Mouse (Mus musculus): ENCODE measurements at regions not wholly inside any gene's neighbourhood (a gene's known extent, or its start where the extent isn't known, plus 50 kb on each side); places are given as distances from the start of the nearest gene placed in this dataset.
"Not testable (repeated sequence)": the region's sequence is repeated elsewhere in the genome, so short reads cannot be mapped to it uniquely, and the experiment has no call there.

DNA sequence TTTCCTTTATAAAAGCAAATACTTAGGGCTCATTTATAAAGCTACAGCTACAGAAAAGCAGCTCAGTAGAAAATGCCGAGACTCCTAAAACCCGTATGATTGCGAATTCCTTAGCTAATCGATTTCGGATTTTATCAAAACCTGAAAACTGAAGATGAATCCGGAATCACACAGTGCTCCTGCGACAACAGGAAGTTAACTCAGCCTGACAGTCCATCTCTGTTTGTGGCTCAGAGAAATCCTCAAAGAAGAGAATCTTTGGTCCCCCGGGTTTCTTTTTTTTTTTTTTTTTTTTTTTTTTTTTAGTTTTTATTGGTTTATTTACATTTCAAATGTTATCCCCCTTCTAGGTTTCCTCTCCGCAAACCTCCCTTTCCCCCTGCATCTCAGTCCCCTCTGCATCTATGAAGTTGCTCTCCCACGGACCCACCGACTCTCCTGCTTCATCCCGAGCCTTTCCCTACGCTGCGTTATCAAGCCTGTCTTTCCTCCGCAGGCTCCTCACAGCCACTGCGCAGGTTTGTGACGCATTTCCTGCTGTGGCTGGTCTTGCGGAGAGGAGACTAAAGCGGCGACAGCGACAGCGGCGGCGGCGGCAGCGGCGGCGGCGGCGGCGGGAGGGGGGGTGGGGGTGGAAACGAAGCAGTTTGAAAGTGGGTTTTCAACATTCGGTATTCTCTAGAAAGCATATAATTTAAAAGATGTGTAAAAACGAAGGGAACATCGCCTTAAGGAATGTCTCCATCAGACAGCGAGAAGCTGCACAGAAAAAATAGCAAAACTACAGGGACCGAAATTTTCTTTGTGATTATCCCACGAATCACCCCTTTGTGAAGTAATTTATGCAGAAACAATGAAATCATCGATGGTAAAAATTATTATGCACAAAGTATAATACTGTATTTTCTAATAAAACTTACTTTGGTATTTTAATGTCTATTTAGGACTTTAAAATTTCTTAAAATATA lies 352.3 kb upstream of the Snrpn start:
- peak; percentile 32 for DNase-seq

DNA sequence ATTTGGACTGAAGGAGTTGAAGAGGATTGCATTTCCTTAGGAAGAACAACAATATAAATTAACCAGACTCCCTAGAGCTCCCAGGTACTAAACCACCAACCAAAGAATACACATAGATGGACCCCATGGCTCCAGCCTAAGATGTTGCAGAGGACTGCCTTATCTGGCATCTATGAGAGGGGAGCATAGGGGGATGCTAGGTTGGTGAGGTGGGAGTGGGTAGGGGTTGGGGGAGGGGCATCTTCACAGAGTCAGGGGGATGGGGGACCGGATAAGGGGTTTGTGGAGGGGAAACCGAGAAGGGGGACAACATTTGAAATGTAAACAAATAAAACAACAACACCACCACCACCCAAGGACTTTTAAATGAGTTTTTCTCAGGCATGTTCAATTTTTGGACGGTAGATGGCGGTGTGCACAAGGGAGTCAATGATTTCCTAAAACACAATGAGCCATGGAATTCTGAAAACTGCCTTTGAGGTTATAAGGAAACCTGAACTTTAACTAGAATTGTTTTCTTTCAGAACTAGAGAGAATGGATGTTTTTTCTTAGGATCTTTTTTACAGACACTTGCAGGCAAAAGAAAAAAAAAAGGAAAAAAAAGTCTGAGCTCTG lies 347.9 kb upstream of the Snrpn start:
- not testable (repeated sequence) for DNase-seq

DNA sequence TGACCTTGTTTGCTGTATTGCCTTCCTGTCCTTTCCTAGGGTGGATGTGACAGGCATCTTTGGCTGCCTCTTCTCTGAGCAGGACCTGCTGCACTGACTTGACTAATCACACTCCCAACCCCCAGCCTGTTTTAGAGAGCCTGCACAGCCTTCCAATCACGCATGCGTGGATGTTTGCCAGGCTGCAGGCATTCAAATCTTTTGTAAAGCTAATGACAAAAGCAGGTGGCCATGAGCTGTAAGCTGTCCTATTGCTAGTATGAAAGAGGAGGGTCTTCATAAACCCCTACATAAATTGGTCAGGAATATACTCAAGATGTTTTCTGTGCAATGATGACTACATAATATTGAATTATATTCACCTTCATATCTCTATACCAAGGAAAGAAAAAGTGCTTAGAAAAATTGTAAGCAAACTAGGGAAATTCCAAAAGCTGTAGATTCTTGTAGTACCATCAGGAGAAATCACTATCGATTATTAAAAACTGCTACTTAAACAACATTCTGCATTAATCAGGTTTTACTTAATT lies 310.1 kb upstream of the Snrpn start:
- DNase-seq, result peak; percentile 6

DNA sequence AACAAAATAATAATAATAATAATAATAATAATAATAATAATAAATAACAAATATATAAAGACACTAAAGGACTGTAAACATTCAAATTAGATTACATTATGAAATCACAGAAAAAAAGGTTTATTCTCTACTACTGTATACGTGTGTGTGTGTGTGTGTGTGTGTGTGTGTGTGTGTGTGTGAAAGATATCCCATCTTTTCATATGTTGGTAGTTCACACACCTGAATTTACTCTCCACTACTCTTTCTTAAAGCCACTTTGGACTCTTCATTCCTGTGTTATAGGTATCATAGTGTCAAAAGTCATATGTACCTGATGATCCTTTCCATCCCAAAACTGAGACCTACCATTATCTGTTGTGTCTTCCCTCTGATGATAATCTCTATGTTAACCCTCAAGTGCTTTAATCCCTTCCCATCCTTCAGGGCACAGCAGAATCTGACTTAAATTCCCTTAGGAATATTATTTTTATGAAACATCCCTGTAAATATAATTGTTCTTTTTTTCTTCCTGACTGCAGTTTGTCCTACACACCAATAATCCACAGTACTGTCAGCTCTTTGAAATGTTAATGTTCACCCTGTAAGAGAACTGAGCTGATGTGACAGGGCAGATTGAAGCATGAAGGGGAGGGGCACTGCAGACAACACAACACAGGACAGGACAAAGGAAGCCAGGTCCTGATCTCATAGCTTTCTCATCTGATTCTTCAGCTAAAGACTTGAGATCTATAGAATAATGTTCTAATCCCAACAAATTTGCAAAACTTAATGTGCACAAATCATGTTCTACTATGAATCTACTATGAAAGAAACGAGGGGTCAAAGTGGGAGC lies 309.4 kb upstream of the Snrpn start:
- DNase-seq, result not testable (repeated sequence)

- no peak for DNase-seq
Observed at GRCm38 (mm10) chr7:60438781-60439180, 298.8 kb upstream of the Snrpn start.

GRCm38 (mm10) chr7:60391011-60391863 lies 251.2 kb upstream of the Snrpn start:
- DNase-seq, result peak; percentile 35

- DNase-seq, result not testable (repeated sequence)
Observed at GRCm38 (mm10) chr7:60386957-60387356, 246.9 kb upstream of the Snrpn start.

GRCm38 (mm10) chr7:60374001-60374400 lies 234.0 kb upstream of the Snrpn start:
- DNase-seq, result not testable (repeated sequence)

GRCm38 (mm10) chr7:60352206-60352605 lies 212.2 kb upstream of the Snrpn start:
- DNase-seq, result not testable (repeated sequence)

Measured in right cerebral cortex, postnatal 14 days (tissue).